Comparison of ENCODE assay signal across 8 mouse cellular contexts in the genomic region with DNA sequence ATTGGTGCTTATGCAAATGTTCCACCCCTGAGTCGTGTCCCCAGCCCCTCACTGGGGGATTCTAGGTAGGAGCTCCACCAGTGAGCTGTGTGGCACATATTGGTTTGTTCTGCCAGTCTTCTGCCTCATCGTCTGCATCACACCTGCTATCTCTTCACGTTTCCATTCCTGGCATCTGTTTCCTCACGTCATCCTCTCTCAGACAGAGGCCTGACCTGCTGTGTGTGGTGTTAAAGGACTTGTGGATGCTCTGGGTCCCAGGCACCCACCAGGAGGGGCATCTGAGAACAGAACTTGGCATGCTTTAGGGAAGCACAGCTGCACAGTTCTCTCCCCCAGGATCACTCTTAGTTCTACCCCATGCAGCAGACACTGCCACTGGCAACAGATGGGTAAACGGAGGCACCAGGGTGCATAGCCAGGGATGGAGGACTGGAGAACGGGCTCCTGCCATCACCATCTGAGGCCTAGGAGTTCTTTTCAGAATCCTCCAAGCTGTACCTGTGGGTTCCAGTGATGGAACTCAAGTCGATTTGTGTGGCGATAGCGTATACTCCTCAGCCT. TPM values are rescaled to one million over a fixed set of nuclear protein-coding genes. Genes with fewer than 3 reads are reported as not detected.
DNase-seq lines count a peak whose midpoint lies in the region; ATAC-seq and TF ChIP-seq lines count a peak whose summit lies in the region.

No protein-coding gene starts in this region.

- H3K27ac ChIP-seq in left cerebral cortex, adult 2 months: peak overlapping the region; percentile 97
- H3K27ac ChIP-seq in embryonic facial prominence, embryonic 15.5 days (replicated peaks): 0 out of 2 replicates have a peak overlapping the region, but pooled peaks have one; percentile 72
- H3K27ac ChIP-seq in midbrain, postnatal 0 days (ENCODE audit: low read depth, low read length): peak overlapping the region; percentile 82

- H3K9ac ChIP-seq in embryonic facial prominence, embryonic 15.5 days: no peak overlapping the region
- H3K9ac ChIP-seq in midbrain, postnatal 0 days (replicated peaks; ENCODE audit: low read length, poor library complexity, severe bottlenecking): peak overlapping the region; percentile 77; the same call in 1 of the 2 replicates

- peaks cover 44% of the 10 kb centered on the region for H3K4me1 ChIP-seq in embryonic facial prominence, embryonic 15.5 days
- no peaks in the 10 kb centered on the region; the same call in 1 of the 2 replicates for H3K4me1 ChIP-seq in midbrain, postnatal 0 days (ENCODE audit: insufficient read depth, low read length)

- peak overlapping the region; percentile 87 for H3K4me2 ChIP-seq in embryonic facial prominence, embryonic 15.5 days (replicated peaks)
- H3K4me2 ChIP-seq in midbrain, postnatal 0 days (ENCODE audit: low read depth, low read length, poor library complexity, severe bottlenecking): peak overlapping the region; percentile 82

- peak overlapping the region; percentile 52 for H3K4me3 ChIP-seq in left cerebral cortex, adult 2 months
- H3K4me3 ChIP-seq in embryonic facial prominence, embryonic 15.5 days (replicated peaks): peak overlapping the region; percentile 67
- H3K4me3 ChIP-seq in midbrain, postnatal 0 days (ENCODE audit: low read depth, low read length): peak overlapping the region; percentile 65

- H3K27me3 ChIP-seq in embryonic facial prominence, embryonic 15.5 days: peaks cover 45% of the 10 kb centered on the region
- peaks cover 31% of the 10 kb centered on the region for H3K27me3 ChIP-seq in midbrain, postnatal 0 days (ENCODE audit: insufficient read depth, low read length)

- no peak for DNase-seq in left cerebral cortex, adult 2 months (ENCODE audit: extremely low spot score in 1 of 2, low spot score in 2 of 2)
- DNase-seq in left cerebral cortex, postnatal 36 days (ENCODE audit: low spot score in 2 of 2): no peak
- peak; percentile 57 for DNase-seq in induced T-regulatory cell, adult 2 months (ENCODE audit: low read depth)
- DNase-seq in midbrain, postnatal 0 days (ENCODE audit: low spot score): no peak
- DNase-seq in spleen, postnatal 14 days (ENCODE audit: low spot score in 2 of 2): no peak
- no peak for DNase-seq in adrenal gland, postnatal 14 days
- DNase-seq in thymus, postnatal 4 days: no peak

- ATAC-seq in embryonic facial prominence, embryonic 15.5 days (ENCODE audit: insufficient number of reproducible peaks, low FRiP score, low TSS enrichment, low read depth): no peak
- ATAC-seq in midbrain, postnatal 0 days (ENCODE audit: low FRiP score): no peak

- WGBS in embryonic facial prominence, embryonic 15.5 days: 27% methylated on average over 9 of the region's 9 CpGs
- 38% methylated on average over 9 of the region's 9 CpGs for WGBS in midbrain, postnatal 0 days

- no peaks in the 10 kb centered on the region for H3K9me3 ChIP-seq in embryonic facial prominence, embryonic 15.5 days (replicated peaks)
- no peaks in the 10 kb centered on the region for H3K9me3 ChIP-seq in midbrain, postnatal 0 days (ENCODE audit: low read length)

- intact Hi-C loops in left cerebral cortex, adult 2 months (cut with DNase I): loop anchor here (10.0 kb wide), 1 partner anchor 459 kb away; a partner anchor contains a TSS
- intact Hi-C loops in left cerebral cortex, postnatal 36 days (cut with DNase I): no loop called here

- no peak for TF ChIP-seq CTCF in left cerebral cortex, adult 2 months (IDR thresholded peaks at IDR 0.05)
- TF ChIP-seq CTCF in midbrain, postnatal 0 days (IDR thresholded peaks at IDR 0.05): no peak

- H3K36me3 ChIP-seq in embryonic facial prominence, embryonic 15.5 days: no peaks in the 10 kb centered on the region
- H3K36me3 ChIP-seq in midbrain, postnatal 0 days (ENCODE audit: insufficient read depth, low read length): no peaks in the 10 kb centered on the region

RNA-seq across cellular contexts. Expression of a gene that starts 0.6 kb away (rescaled TPM):
- 1 to 10 TPM; 5.5 to 5.8 TPM for total RNA-seq in left cerebral cortex, adult 2 months (2021)
- total RNA-seq in left cerebral cortex, postnatal 36 days (2021): 1 to 10 TPM; 4.0 to 5.5 TPM
- polyA plus RNA-seq in embryonic facial prominence, embryonic 15.5 days (2015; fragmentation: Nextera tagmentation; extraction: Ambion mirVana): 5.3 and 6.3 TPM in 2 replicates
- 9.0 and 12.3 TPM in 2 replicates for total RNA-seq in midbrain, postnatal 0 days (2014; rRNA removed)
- polyA plus RNA-seq in midbrain, postnatal 0 days (2015; fragmentation: Nextera tagmentation; extraction: Ambion mirVana): 6.4 and 7.1 TPM in 2 replicates
- total RNA-seq in adrenal gland, postnatal 14 days (2021): 17.4 and 21.4 TPM in 2 replicates

RNA-seq across cellular contexts. Expression of a gene that starts 4.0 kb away (rescaled TPM):
- 100 to 1,000 TPM; 313 to 351 TPM for total RNA-seq in left cerebral cortex, adult 2 months (2021)
- total RNA-seq in left cerebral cortex, postnatal 36 days (2021): 100 to 1,000 TPM; 278 to 328 TPM
- polyA plus RNA-seq in embryonic facial prominence, embryonic 15.5 days (2015; fragmentation: Nextera tagmentation; extraction: Ambion mirVana): 1.2 and 2.0 TPM in 2 replicates
- total RNA-seq in midbrain, postnatal 0 days (2014; rRNA removed): 69.0 and 70.8 TPM in 2 replicates
- 14.5 and 16.2 TPM in 2 replicates for polyA plus RNA-seq in midbrain, postnatal 0 days (2015; fragmentation: Nextera tagmentation; extraction: Ambion mirVana)
- 7.2 and 7.7 TPM in 2 replicates for total RNA-seq in adrenal gland, postnatal 14 days (2021)

RNA-seq across cellular contexts. Expression of a gene that starts 13.5 kb away (rescaled TPM):
- total RNA-seq in left cerebral cortex, adult 2 months (2021): 1 to 10 TPM; 1.2 to 4.7 TPM
- total RNA-seq in left cerebral cortex, postnatal 36 days (2021): 1 to 10 TPM in 1 of 2 experiments, under 1 TPM in 1; 0.59 to 1.9 TPM
- polyA plus RNA-seq in embryonic facial prominence, embryonic 15.5 days (2015; fragmentation: Nextera tagmentation; extraction: Ambion mirVana): 1.1 TPM in 2 replicates
- not detected in 2 replicates for total RNA-seq in midbrain, postnatal 0 days (2014; rRNA removed)
- 1.2 and 2.1 TPM in 2 replicates for polyA plus RNA-seq in midbrain, postnatal 0 days (2015; fragmentation: Nextera tagmentation; extraction: Ambion mirVana)
- total RNA-seq in adrenal gland, postnatal 14 days (2021): 8.0 and 9.8 TPM in 2 replicates

RNA-seq across cellular contexts. Expression of a gene that starts 26.1 kb away (rescaled TPM):
- total RNA-seq in left cerebral cortex, adult 2 months (2021): under 1 TPM; 0.68 to 0.79 TPM
- under 1 TPM; 0.52 to 0.75 TPM for total RNA-seq in left cerebral cortex, postnatal 36 days (2021)
- 1.1 and 1.4 TPM in 2 replicates for polyA plus RNA-seq in embryonic facial prominence, embryonic 15.5 days (2015; fragmentation: Nextera tagmentation; extraction: Ambion mirVana)
- 0.24 and 1.6 TPM in 2 replicates for total RNA-seq in midbrain, postnatal 0 days (2014; rRNA removed)
- 0.31 and 0.50 TPM in 2 replicates for polyA plus RNA-seq in midbrain, postnatal 0 days (2015; fragmentation: Nextera tagmentation; extraction: Ambion mirVana)
- 5.4 and 7.4 TPM in 2 replicates for total RNA-seq in adrenal gland, postnatal 14 days (2021)

RNA-seq across cellular contexts. Expression of a gene that starts 50.0 kb away (rescaled TPM):
- total RNA-seq in left cerebral cortex, adult 2 months (2021): 100 to 1,000 TPM; 184 TPM
- 100 to 1,000 TPM; 156 to 193 TPM for total RNA-seq in left cerebral cortex, postnatal 36 days (2021)
- 8.1 and 9.8 TPM in 2 replicates for polyA plus RNA-seq in embryonic facial prominence, embryonic 15.5 days (2015; fragmentation: Nextera tagmentation; extraction: Ambion mirVana)
- total RNA-seq in midbrain, postnatal 0 days (2014; rRNA removed): 109 and 114 TPM in 2 replicates
- 88.4 and 89.5 TPM in 2 replicates for polyA plus RNA-seq in midbrain, postnatal 0 days (2015; fragmentation: Nextera tagmentation; extraction: Ambion mirVana)
- total RNA-seq in adrenal gland, postnatal 14 days (2021): 5.4 and 13.9 TPM in 2 replicates
